Mouse (Mus musculus): Measurements from ENCODE around the gene Xpc.
A peak's percentile ranks its signal among the peaks of the same experiment; 100 is the strongest.

Xpc gene

GRCm38 (mm10) chr6:91515545-91516449, at the start of gene Xpc, which contains the start of gene Lsm3:
Xpc (minus strand) TSS chr6:91515888.
Lsm3 (plus strand) TSS chr6:91515928.
- peak; percentile 96 to 97 for DNase-seq (ENCODE audit: low spot score in 2 of 2)

DNA sequence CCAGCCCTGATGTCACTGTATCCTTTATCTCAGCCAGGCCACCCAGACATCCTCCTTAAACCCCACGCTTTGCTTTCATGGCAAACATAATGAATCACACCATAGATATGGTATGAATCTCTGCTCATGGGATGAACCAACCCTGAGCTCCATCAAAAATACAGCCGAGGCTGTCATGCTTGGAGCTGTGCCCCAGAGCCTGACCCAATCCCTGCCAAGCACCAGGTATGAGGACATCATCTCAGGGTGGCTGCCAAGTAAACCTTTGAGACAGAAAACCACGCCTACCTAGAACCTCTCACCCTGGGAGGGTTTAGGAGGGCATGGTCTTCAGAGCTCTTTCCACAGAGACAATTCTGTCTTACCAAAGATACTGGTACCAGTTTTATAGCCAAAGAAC, 47.3 kb upstream of the Xpc start:
- no peak for DNase-seq (ENCODE audit: low spot score in 2 of 2)

DNA sequence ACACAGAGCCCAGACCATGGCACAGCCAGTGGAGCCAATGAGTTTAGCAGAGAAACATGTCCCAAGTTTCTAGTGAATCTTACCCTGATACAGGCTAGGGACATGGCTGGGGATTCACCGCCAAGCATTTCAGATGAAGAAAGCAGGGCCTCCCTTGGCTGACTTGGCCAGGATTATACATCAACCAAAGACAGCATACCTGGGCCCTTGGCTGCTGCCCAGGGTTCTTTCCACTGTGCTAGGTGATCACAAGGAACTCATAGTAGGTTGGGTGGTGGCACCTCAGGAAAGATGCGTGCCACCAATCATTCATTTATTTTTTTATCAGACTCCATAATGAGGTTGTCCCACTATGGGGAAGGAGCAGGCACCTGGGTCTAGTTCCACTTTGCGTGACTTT, 44.5 kb upstream of the Xpc start:
- DNase-seq (ENCODE audit: low spot score in 2 of 2): no peak

DNA sequence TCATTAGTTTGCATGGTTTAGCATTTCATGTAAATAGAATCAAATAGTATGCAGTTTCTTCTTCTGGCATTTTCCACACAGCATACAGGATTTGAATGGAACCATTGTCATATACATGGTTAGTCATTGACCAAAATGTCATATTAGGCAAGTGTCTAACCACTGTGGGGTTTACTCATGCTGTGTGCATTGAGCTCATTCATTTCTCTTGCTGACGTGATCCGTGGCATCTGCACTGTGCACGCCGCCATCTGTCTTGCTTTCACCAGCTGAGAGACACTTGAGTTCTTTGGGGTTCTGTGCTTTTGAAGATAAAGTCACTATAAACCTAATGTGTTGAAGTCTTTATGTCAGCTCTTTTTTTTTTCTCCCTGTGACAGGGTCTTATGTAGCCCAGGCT, 43.7 kb upstream of the Xpc start:
- DNase-seq (ENCODE audit: low spot score in 2 of 2): peak; percentile 21 to 23

GRCm38 (mm10) chr6:91558565-91558964, 42.9 kb upstream of the Xpc start:
- no peak for DNase-seq (ENCODE audit: low spot score in 2 of 2)

DNA sequence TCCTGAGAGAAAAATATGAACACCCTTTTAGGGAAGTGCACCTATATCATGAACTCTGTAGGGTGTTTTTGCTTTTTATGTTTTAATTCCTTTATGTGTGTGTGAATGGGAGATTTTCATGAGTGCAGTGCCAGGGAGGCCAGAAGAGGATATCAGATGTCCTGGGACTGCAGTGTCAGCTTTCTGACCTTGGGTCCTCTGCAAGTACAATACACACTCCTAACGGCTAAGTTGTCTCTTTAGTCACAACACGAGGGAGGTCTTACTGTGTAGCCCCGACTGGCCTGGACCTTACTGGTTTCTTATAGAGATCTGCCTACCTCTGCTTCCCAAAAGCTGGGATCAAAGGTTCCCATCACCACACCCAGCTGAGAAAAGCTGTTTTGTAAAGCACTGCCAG, 37.0 kb upstream of the Xpc start:
- DNase-seq (ENCODE audit: low spot score in 2 of 2): no peak

GRCm38 (mm10) chr6:91551671-91552070, 36.0 kb upstream of the Xpc start:
- no peak for DNase-seq (ENCODE audit: low spot score in 2 of 2)

- DNase-seq (ENCODE audit: low spot score in 2 of 2): no peak
Measured at GRCm38 (mm10) chr6:91549621-91550020, 33.9 kb upstream of the Xpc start.

DNA sequence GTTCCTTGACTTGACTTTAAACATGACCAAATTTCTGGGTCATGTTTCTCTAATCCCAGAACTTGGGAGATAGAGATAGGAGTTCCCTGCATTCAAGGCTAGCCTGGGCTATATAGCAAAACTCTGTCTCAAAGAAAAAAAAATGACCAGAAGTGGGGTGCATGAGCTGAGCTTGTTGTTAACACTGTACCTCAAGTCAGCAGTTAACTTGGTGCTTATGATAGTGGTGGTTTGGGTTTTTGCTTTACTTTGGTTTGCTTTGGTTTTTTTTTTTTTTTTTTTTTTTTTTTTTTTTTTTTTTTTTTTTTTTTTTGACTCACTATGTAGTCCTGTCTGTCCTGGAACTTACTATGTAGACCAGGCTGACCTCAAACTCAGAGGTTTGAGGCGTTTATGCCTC, 31.6 kb upstream of the Xpc start:
- DNase-seq (ENCODE audit: low spot score in 2 of 2): no peak

GRCm38 (mm10) chr6:91546241-91546884, 30.7 kb upstream of the Xpc start:
- no peak for DNase-seq (ENCODE audit: low spot score in 2 of 2)

- no peak for DNase-seq (ENCODE audit: low spot score in 2 of 2)
Measured at GRCm38 (mm10) chr6:91543056-91543455, 27.4 kb upstream of the Xpc start.

- no peak for DNase-seq (ENCODE audit: low spot score in 2 of 2)
Measured at GRCm38 (mm10) chr6:91541276-91541675, 25.6 kb upstream of the Xpc start.

DNA sequence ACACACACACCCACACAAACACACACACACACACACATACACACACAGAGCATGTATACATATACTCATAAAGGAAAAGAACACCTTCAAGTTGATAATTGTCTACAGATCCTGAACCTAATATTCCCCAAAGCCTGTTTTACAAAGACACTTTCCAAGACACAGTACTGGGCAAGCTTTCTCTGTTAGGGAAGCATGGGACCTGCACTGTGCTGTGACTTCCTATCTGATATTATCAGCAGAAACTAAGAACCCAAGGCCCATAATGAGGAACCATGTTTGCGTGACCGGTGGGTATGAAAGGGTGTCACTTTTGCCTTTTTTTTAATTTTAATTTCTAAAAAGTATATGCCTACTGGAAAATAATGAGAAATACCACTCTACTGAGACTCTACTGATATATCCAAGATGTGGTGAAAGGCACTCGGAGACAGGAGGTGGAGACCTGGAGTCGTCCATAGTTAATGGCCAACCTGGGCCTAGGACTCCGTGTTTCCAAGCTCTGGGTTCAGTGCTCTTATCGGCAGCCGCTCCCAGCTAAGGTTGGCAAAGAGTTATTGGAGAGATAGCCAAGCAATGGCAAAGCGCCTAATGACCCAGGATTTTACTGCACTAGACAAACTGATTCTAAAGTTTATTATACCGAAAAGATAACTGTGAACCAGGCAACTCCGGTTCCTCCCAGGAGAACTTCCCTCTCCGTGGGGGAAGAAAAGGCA, 20.5 kb upstream of the Xpc start:
- DNase-seq (ENCODE audit: low spot score in 2 of 2): no peak

- DNase-seq (ENCODE audit: low spot score in 2 of 2): no peak
Measured at GRCm38 (mm10) chr6:91535231-91535630, 19.5 kb upstream of the Xpc start.

DNA sequence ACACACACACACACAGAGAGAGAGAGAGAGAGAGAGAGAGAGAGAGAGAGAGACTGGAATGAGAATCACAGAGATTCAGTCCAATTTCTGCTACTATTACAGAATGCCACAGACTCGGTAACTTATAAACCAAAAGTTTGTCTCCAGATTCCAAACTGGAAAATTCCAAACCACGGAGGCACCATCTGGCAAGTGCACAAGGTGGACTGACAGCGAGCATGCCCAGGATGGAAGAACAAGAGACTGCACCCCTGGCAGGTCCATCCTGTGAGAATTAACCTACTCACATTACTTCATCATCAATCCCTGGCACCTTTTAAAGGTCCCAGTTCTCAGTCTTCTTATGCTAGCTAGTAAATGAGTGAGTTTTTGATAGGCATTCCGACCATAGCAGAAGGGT, 18.6 kb upstream of the Xpc start:
- no peak for DNase-seq (ENCODE audit: low spot score in 2 of 2)

- no peak for DNase-seq (ENCODE audit: low spot score in 2 of 2)
Measured at GRCm38 (mm10) chr6:91533771-91534170, 18.1 kb upstream of the Xpc start.

DNA sequence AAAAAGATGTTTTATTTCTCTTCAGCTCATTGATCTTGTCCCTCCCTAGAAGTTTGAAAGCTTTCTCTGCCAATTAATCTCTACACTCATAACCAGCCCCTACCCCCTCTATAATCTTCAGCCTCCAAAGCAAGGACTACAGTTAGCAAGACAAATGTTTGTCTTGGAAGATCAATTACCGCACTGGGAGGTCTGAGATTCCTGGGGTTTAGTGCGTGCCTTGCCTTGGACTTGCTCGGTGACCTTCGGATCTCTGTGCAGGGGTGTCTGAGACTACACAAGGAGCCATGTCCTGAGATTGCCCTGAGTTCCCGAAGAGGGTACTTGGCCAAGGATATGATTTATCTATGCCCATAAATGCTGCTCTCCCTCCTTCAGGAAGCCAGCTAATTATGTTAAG, 17.7 kb upstream of the Xpc start:
- no peak for DNase-seq (ENCODE audit: low spot score in 2 of 2)

- no peak for DNase-seq (ENCODE audit: low spot score in 2 of 2)
Measured at GRCm38 (mm10) chr6:91532661-91533060, 17.0 kb upstream of the Xpc start.

GRCm38 (mm10) chr6:91531276-91531675, 15.6 kb upstream of the Xpc start:
- no peak for DNase-seq (ENCODE audit: low spot score in 2 of 2)

DNA sequence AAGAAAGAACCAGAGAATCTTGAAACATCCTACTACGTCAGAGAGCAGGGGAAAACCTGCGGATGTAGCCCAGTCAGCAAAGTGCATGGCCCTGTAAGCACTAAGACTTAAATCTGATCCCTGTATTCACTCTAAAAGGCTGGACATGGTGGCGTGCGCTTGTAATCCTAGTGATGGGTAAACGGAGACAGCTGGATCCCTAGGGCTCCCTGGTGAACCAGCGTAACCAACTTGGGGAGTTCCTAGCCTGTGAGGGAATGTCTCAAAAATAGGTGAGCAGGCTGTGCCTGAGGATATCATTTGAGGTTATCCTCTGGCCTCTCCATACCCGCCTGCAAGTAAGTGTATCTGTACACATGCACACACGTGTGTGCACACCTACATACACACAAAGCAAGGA, 15.0 kb upstream of the Xpc start:
- no peak for DNase-seq (ENCODE audit: low spot score in 2 of 2)

GRCm38 (mm10) chr6:91528265-91528664, 12.6 kb upstream of the Xpc start:
- DNase-seq (ENCODE audit: low spot score in 2 of 2): no peak

DNA sequence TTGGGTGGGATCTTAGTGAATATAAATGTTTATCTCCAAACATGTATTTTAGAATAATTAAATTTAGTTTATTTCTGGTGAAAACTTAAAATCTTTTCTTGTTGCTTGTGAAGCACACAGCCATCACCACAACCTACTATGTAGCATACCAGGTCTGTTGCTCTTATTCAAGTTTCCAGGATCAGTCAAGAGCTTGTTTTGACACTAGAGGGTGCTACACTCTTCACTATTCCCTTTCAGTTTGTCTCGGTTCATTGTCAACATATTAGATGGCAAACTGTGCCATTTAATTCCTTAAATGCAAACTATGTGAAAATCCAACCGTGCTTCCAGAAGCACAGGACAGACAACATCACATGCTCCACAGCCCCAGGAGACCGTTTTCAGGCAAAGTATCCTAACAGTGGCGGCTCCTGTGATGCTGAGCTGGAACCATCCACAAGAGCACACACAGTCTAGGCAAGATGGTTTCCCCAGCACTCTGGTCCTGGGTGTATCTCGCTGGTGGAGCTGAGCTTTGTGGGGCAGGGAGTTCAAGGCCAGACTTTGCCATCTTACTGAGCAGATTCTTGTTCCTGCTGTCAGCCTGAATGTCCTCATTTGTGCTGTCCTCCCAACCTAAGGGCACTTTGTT, 11.7 kb upstream of the Xpc start:
- no peak for DNase-seq (ENCODE audit: low spot score in 2 of 2)

All from frontal cortex, postnatal 14 days (tissue).